Mouse (Mus musculus) forebrain, embryonic 12.5 days (tissue): ENCODE data around the gene Atg2a. TPM values are rescaled to one million over a fixed set of nuclear protein-coding genes. Genes with fewer than 3 reads are reported as not detected.

Experiments used
- ATAC-seq: fragments of 200-750 bp; cut with Nextera tagmentation; 2 replicates; pipeline ENCODE4 v1.8.0; 2017; ENCODE audit warnings: moderate TSS enrichment; ENCODE audit not compliant: low FRiP score
- H3K27ac ChIP-seq: fragments of 300-500 bp; sonication (generic); 2 replicates; pipeline ENCODE4 v1.5.1; 2016; ENCODE audit warnings: mild to moderate bottlenecking
- H3K27me3 ChIP-seq: fragments of 300-500 bp; sonication (generic); 2 replicates; pipeline ENCODE4 v1.6.1; 2016; ENCODE audit warnings: mild to moderate bottlenecking
- H3K36me3 ChIP-seq: fragments of 300-500 bp; sonication (generic); replicated peaks from 2 replicates; pipeline ENCODE4 v1.6.1; 2016; ENCODE audit warnings: mild to moderate bottlenecking
- H3K4me1 ChIP-seq: fragments of 300-500 bp; sonication (generic); 2 replicates; pipeline ENCODE4 v1.6.1; 2016
- H3K4me2 ChIP-seq: fragments of 300-500 bp; sonication (generic); 2 replicates; pipeline ENCODE4 v1.6.1; 2016; ENCODE audit warnings: mild to moderate bottlenecking, moderate library complexity
- H3K4me3 ChIP-seq: fragments of 300-500 bp; sonication (generic); replicated peaks from 2 replicates; pipeline ENCODE4 v1.5.1; 2016; ENCODE audit warnings: mild to moderate bottlenecking
- H3K9ac ChIP-seq: fragments of 300-500 bp; sonication (generic); 2 replicates; pipeline ENCODE4 v1.6.1; 2016; ENCODE audit warnings: mild to moderate bottlenecking
- H3K9me3 ChIP-seq: fragments of 300-500 bp; sonication (generic); 2 replicates; pipeline ENCODE4 v1.6.1; 2016
- WGBS: fragments of 180-500 bp; shearing (Covaris S2); methylation state at CpG from one replicate; pipeline ENCODE4 v1.1.7; 2016; 5-methylcytosine and 5-hydroxymethylcytosine counted together
- polyA plus RNA-seq: library from polyadenylated mRNA; unstranded; fragments of >200 nt; fragmentation: Nextera tagmentation; extraction: Ambion mirVana; gene quantifications from 2 replicates; pipeline ENCODE4 v1.2.1, GENCODE M21; 2016

The Atg2a gene
- polyA plus RNA-seq, 1 experiment from 2014 or later: 12.0 TPM

DNA sequence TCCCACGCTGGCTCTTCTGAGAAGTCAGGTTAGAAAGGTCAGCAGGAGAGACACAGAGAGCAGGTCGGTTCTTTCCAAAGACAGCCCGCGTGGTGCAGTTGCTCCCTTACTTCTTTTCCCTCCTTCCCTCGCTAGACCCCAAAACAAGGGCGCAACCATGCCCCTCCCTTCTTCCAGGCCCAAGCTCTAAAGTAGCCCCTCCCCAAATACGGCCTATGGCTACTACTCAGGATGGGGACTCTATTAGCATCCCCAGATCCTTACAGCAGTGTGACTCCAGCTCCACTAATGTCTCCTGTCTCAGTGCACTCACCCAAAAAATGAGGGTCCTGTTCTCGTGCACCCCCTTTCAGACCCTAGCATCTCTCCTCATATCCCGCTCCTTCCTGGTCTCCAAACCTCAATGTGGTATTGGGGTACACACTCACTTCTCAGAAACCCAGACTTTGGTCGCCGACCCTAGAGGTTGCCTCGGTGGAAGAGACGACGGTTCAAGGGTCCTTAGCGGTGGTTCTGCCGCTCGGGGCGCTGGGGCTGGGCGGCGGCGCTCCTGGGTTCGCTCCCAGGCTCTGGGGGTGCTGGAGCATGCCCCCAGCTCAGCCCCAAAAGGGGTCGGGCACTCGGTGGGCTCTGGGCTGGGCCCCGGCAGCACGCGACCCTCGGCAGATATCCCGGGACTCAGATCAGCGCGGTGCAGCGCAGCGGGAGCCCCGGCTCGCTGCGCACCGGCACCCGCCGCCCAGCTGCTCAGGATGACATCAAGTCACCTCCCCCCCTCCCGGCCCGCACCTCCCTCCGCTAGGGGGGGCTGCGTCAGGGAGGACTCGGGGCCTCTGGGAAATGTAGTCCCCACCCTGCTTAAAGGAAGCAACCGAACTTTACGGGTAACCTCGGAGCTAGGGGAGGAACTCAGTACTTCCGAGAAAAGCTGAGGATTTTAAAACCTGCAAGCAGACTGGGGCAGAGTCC is 6.1 kb upstream of the Atg2a start, which contains the start of gene Ppp2r5b:
Gene Ppp2r5b (minus strand): TSS at position 789 of the 969 bp plus-strand sequence.
- Histone ChIP-seq H3K9ac (peak within 1 kb of the TSS; percentile 80), H3K4me3 (peak within 1 kb of the TSS; percentile 72), H3K4me2 (peak within 1 kb of the TSS; percentile 75), H3K4me1 (peaks cover 18% of the 10 kb centered on the region), H3K27me3 (no peaks in the 10 kb centered on the region), H3K36me3 (peaks cover 32% of the 10 kb centered on the region), H3K9me3 (no peaks in the 10 kb centered on the region), H3K27ac (peak within 1 kb of the TSS; percentile 95)
- WGBS: 1% methylated on average over 48 of the region's 48 CpGs
- peak; percentile 94 for ATAC-seq

DNA sequence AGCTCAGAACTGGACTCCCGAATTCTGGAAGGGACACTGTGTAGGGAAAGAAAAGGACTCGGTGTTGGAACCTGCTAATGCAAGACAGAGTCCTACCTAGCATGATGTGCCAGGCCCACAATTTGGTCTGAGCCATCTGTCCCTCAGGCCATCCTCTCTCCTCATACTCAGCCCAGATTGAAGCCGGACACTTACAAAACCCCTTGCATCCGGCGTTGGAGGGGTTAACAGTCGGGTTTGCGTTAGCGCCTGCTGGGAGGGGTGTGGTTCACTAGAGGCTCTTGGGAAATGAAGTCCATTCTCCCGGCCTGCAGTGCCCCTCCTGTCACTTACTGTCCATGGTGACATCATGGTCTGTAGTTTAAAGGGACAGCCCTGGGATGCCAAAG is 5.4 kb upstream of the Atg2a start:
- no peaks in the 10 kb centered on the region for H3K9me3 ChIP-seq
- peaks cover 20% of the 10 kb centered on the region for H3K4me1 ChIP-seq
- no peaks in the 10 kb centered on the region for H3K27me3 ChIP-seq
- ATAC-seq: peak; percentile 91
- peak overlapping the region; percentile 75 for H3K4me2 ChIP-seq
- WGBS: 0% methylated on average over 9 of the region's 9 CpGs
- peak overlapping the region; percentile 95 for H3K27ac ChIP-seq
- H3K9ac ChIP-seq: peak overlapping the region; percentile 80
- H3K4me3 ChIP-seq: peak overlapping the region; percentile 72
- peaks cover 25% of the 10 kb centered on the region for H3K36me3 ChIP-seq

DNA sequence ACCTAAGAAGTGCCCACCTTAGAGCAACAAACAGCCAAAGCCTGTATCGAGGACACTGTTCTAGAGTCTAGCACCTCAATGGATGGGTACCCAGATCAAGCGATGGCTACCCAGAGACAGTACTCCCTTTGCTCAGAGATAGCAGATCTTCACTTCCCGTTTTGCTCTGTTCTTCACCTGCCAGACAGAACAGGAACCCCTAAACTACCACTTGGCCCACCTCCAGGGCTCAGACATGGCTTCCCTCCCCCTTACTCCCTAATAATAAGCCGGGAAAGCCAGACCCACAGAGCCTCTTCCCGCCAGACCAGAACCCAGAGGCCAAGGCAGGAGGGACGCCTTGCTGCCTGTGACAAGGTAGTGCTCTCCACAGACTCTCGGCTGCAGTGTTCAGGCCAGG is 4.6 kb upstream of the Atg2a start:
- Histone ChIP-seq H3K4me3 (no peak overlapping the region), H3K27ac (no peak overlapping the region), H3K36me3 (peaks cover 17% of the 10 kb centered on the region; the same call in 1 of the 2 replicates), H3K4me1 (peaks cover 20% of the 10 kb centered on the region), H3K4me2 (no peak overlapping the region), H3K27me3 (no peaks in the 10 kb centered on the region), H3K9me3 (no peaks in the 10 kb centered on the region), H3K9ac (no peak overlapping the region)
- no peak for ATAC-seq
- 66% methylated on average over 7 of the region's 7 CpGs for WGBS

- Histone ChIP-seq H3K4me1 (peaks cover 33% of the 10 kb centered on the region), H3K4me2 (no peak overlapping the region), H3K9me3 (no peaks in the 10 kb centered on the region), H3K9ac (no peak overlapping the region), H3K27ac (no peak overlapping the region), H3K36me3 (peaks cover 3% of the 10 kb centered on the region; the same call in 1 of the 2 replicates), H3K27me3 (no peaks in the 10 kb centered on the region), H3K4me3 (no peak overlapping the region)
- no peak for ATAC-seq
These were observed 2.7 kb upstream of the Atg2a start for GRCm38 (mm10) chr19:6238740-6239139.

DNA sequence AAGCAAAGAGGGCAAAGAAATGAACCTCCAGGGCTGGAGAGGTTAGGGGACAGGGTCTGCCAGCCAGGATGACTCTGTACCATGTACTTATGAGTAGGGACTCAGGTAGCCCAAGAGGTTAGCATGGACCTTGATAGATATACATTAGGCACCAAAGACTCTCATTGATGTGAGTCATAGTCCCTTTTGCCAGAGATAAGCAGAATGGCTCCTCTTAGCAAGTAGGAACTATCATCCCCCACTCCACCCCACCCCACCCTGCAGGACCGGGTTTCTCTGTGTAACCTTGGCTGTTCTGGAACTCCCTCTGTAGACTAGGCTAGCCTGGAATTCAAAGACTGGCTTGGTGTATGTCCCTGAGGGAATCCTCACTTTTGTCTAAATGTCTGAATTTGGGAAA is 1.3 kb upstream of the Atg2a start:
- Histone ChIP-seq H3K4me1 (peaks cover 20% of the 10 kb centered on the region), H3K27ac (no peak overlapping the region), H3K4me2 (no peak overlapping the region), H3K4me3 (no peak overlapping the region), H3K36me3 (peaks cover 4% of the 10 kb centered on the region), H3K27me3 (no peaks in the 10 kb centered on the region), H3K9ac (no peak overlapping the region), H3K9me3 (no peaks in the 10 kb centered on the region)
- 68% methylated on average over 1 of the region's 1 CpGs for WGBS
- no peak for ATAC-seq

- no peak for ATAC-seq
- Histone ChIP-seq H3K9ac (no peak overlapping the region), H3K4me3 (0 out of 2 replicates have a peak overlapping the region, but pooled peaks have one; percentile 66), H3K27me3 (no peaks in the 10 kb centered on the region), H3K4me2 (peak overlapping the region; percentile 84), H3K9me3 (no peaks in the 10 kb centered on the region), H3K36me3 (peaks cover 9% of the 10 kb centered on the region), H3K4me1 (peaks cover 19% of the 10 kb centered on the region), H3K27ac (no peak overlapping the region)
- 40% methylated on average over 5 of the region's 5 CpGs for WGBS
These were observed 743 bp upstream of the Atg2a start for GRCm38 (mm10) chr19:6240725-6241124.

- peaks cover 15% of the 10 kb centered on the region for H3K4me1 ChIP-seq
- no peaks in the 10 kb centered on the region for H3K27me3 ChIP-seq
- H3K9me3 ChIP-seq: no peaks in the 10 kb centered on the region
- WGBS: 1% methylated on average over 4 of the region's 4 CpGs
- H3K9ac ChIP-seq: peak overlapping the region; percentile 85
- H3K4me3 ChIP-seq: peak overlapping the region; percentile 66
- H3K27ac ChIP-seq: no peak overlapping the region
- ATAC-seq: no peak
- peak overlapping the region; percentile 84 for H3K4me2 ChIP-seq
- peaks cover 21% of the 10 kb centered on the region for H3K36me3 ChIP-seq
These were observed 813 bp downstream of the Atg2a start for GRCm38 (mm10) chr19:6242281-6242680.

DNA sequence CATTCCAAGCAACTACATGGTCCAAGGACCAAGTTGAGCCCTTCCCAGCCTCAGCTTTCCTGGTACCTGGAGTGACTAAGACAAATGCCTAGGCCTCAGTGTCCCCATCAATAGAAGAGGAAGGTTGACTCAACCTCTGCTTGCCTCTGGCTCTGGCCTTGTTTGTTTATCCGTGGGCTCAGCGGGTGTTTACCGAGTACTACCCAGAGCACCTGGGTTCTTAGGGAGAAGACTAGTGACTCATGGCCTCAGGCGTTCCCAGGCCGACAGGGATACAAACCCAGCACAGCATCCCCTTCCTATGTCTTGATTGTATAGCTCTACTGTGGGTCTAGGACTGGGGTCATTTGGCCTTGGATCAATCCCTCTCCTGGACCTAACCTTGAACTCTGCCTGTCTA is 1.8 kb downstream of the Atg2a start:
- no peak overlapping the region for H3K27ac ChIP-seq
- no peak overlapping the region for H3K4me2 ChIP-seq
- peaks cover 15% of the 10 kb centered on the region for H3K4me1 ChIP-seq
- WGBS: 88% methylated on average over 5 of the region's 5 CpGs
- H3K4me3 ChIP-seq: no peak overlapping the region
- ATAC-seq: no peak
- peaks cover 30% of the 10 kb centered on the region for H3K36me3 ChIP-seq
- 0 out of 2 replicates have a peak overlapping the region, but pooled peaks have one; percentile 4 for H3K9ac ChIP-seq
- H3K27me3 ChIP-seq: no peaks in the 10 kb centered on the region
- H3K9me3 ChIP-seq: no peaks in the 10 kb centered on the region

DNA sequence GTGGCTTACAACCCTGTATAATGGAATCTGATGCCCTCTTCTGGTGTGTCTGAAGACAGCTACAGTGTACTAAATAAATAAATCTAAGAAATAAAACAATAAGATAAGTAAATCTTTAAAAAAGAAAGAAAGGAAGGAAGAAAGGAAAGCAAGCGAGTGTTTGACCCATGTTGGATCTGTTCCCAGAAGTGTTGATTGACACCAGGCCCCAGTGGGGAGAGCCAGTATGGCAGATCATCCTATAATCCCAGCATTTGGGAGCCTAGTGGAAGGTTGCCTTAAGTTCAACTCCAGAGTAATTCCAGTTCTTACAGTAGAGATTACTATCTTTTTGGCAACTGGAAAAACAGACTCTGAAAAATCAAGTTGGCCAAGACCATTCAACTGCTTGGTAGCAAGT is 4.3 kb downstream of the Atg2a start:
- peaks cover 13% of the 10 kb centered on the region for H3K4me1 ChIP-seq
- H3K36me3 ChIP-seq: peaks cover 49% of the 10 kb centered on the region
- 86% methylated on average over 1 of the region's 1 CpGs for WGBS

DNA sequence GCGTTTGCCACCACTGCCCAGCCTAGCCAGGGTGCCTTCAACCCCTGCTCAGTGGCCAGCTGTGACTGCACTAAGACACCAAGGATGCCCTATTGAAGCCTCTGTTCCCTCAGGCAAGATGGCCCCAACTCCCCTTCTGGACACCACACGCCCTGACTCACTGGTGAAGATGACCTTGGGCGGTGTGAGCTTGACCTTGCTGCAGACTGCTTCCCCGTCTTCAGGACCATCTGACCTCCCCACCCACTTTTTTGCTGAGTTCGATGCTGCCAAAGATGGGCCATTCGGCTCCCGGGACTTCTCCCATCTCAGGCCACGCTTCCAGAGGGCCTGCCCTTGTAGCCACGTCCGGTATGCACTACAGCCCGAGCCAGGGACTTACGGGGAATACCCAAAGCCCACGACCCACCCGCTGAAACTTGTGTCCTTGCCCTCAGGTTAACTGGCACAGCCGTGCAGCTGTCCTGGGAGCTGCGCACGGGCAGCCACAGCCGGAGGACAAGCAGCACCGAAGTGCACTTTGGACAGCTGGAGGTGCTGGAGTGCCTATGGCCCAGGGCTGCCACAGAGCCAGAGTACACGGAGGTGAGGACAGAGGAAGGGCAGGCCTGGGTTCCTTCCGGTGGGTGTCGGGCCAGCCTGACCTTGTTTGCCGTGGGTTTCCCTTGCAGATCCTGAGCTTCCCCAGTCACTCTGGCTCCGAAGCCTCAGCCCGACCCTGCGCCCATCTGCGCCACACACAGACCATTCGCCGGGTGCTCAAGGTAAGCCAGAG is 6.2 kb downstream of the Atg2a start:
- Histone ChIP-seq H3K9me3 (no peaks in the 10 kb centered on the region), H3K4me1 (peaks cover 5% of the 10 kb centered on the region), H3K9ac (no peak overlapping the region), H3K4me3 (no peak overlapping the region), H3K27ac (no peak overlapping the region), H3K36me3 (peaks cover 66% of the 10 kb centered on the region), H3K4me2 (no peak overlapping the region), H3K27me3 (no peaks in the 10 kb centered on the region)
- 95% methylated on average over 29 of the region's 29 CpGs for WGBS
- ATAC-seq: no peak

More for the DNA sequence above, 4.3 kb downstream of the Atg2a start:
- Histone ChIP-seq H3K9me3 (no peaks in the 10 kb centered on the region), H3K27ac (no peak overlapping the region), H3K4me2 (no peak overlapping the region), H3K4me3 (no peak overlapping the region), H3K27me3 (no peaks in the 10 kb centered on the region), H3K9ac (no peak overlapping the region)
- no peak for ATAC-seq

DNA sequence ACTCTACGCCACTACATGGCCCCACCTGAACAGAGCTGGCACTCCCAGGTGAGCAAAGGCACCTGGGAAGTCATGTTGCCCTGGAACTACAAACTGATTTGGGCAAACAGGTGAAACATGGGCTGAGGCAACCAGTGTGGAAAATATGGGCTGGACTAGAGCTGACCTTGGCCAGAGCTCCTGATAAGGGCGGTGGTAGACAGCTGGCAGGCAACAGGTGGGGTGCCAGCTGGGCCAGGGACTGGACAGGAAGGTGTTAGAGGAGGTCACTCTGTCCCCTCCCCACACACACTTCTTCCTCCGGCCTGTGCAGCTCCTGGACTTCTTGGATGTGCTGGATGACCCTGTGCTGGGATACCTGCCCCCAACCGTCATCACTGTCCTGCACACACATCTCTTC is 11.6 kb downstream of the Atg2a start:
- peaks cover 90% of the 10 kb centered on the region for H3K36me3 ChIP-seq
- no peaks in the 10 kb centered on the region for H3K9me3 ChIP-seq
- H3K4me2 ChIP-seq: no peak overlapping the region
- 90% methylated on average over 4 of the region's 4 CpGs for WGBS
- H3K4me1 ChIP-seq: no peaks in the 10 kb centered on the region
- H3K27ac ChIP-seq: no peak overlapping the region
- H3K9ac ChIP-seq: no peak overlapping the region
- ATAC-seq: no peak
- no peaks in the 10 kb centered on the region for H3K27me3 ChIP-seq
- no peak overlapping the region for H3K4me3 ChIP-seq

DNA sequence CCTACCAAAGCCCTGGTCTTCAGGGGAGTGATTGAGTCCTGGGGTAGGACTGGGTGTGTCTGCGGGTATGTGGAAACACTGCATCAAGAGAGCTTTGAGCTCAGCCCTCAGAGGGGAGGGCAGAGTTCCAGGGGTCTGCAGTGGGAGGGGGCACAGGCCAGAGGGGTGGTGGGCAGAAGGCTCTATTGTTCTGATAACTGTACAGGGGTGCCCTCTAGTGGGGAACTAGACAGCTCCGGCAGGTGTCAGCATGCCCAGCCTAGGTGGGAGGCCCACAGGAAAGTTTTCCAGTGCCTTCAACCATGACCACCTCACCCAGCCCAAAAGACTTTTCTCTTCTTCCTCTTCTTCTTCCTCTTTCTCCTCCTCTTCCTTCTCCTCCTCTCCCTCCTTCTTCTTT is 19.0 kb downstream of the Atg2a start:
- Histone ChIP-seq H3K27ac (no peak overlapping the region), H3K4me3 (no peak overlapping the region), H3K4me1 (no peaks in the 10 kb centered on the region), H3K9me3 (0 out of 2 replicates have a peak, but pooled peaks cover 2% of the 10 kb centered on the region), H3K9ac (no peak overlapping the region), H3K4me2 (no peak overlapping the region), H3K27me3 (no peaks in the 10 kb centered on the region), H3K36me3 (peaks cover 66% of the 10 kb centered on the region)
- ATAC-seq: no peak
- 75% methylated on average over 2 of the region's 2 CpGs for WGBS
